In genomic region chr17:14576159-14576558, GRCm38 (mm10) we compare ENCODE assay signal across 22 mouse cellular contexts.
DNase-seq lines count a peak whose midpoint lies in the region; ATAC-seq and TF ChIP-seq lines count a peak whose summit lies in the region.
"Had no signal": no experiment of that assay in that cellular context is flagged by ENCODE, and none has a peak within 500 bp of the region (broad histone marks: within the 10 kb centered on the region; RNA-seq: fewer than 3 reads in every experiment).

No protein-coding gene starts in this region.

- H3K9me3 ChIP-seq in heart, embryonic 13.5 days = no peaks in the 10 kb centered on the region
- H3K9me3 ChIP-seq in heart, embryonic 10.5 days = no peaks in the 10 kb centered on the region
- no peaks in the 10 kb centered on the region for H3K9me3 ChIP-seq in kidney, postnatal 0 days (replicated peaks; ENCODE audit: low read length)
- no peaks in the 10 kb centered on the region for H3K9me3 ChIP-seq in kidney, embryonic 15.5 days (replicated peaks)
- H3K9me3 ChIP-seq: embryonic facial prominence, embryonic 12.5 days; forebrain, embryonic 12.5 days; forebrain, embryonic 15.5 days; hindbrain, embryonic 12.5 days; hindbrain, embryonic 15.5 days had no signal

- H3K27ac ChIP-seq in heart, embryonic 13.5 days (replicated peaks) = peak overlapping the region; percentile 28; the same call in 1 of the 2 replicates
- H3K27ac ChIP-seq in heart, embryonic 10.5 days = no peak overlapping the region
- H3K27ac ChIP-seq in kidney, postnatal 0 days = no peak overlapping the region
- no peak overlapping the region for H3K27ac ChIP-seq in kidney, embryonic 15.5 days
- H3K27ac ChIP-seq: embryonic facial prominence, embryonic 12.5 days; forebrain, embryonic 12.5 days; forebrain, embryonic 15.5 days; hindbrain, embryonic 12.5 days; hindbrain, embryonic 15.5 days had no signal

- no peaks in the 10 kb centered on the region for H3K27me3 ChIP-seq in heart, embryonic 13.5 days (replicated peaks)
- H3K27me3 ChIP-seq in heart, embryonic 10.5 days (ENCODE audit: insufficient read depth, poor library complexity, severe bottlenecking) = 0 out of 2 replicates have a peak, but pooled peaks cover 6% of the 10 kb centered on the region
- no peaks in the 10 kb centered on the region for H3K27me3 ChIP-seq in kidney, postnatal 0 days (ENCODE audit: insufficient read depth, low read length)
- no peaks in the 10 kb centered on the region for H3K27me3 ChIP-seq in kidney, embryonic 15.5 days
- H3K27me3 ChIP-seq: embryonic facial prominence, embryonic 12.5 days; forebrain, embryonic 12.5 days; forebrain, embryonic 15.5 days; hindbrain, embryonic 12.5 days; hindbrain, embryonic 15.5 days had no signal

- no peaks in the 10 kb centered on the region for H3K36me3 ChIP-seq in heart, embryonic 13.5 days
- no peaks in the 10 kb centered on the region for H3K36me3 ChIP-seq in heart, embryonic 10.5 days
- H3K36me3 ChIP-seq in kidney, postnatal 0 days (ENCODE audit: insufficient read depth, low read length) = no peaks in the 10 kb centered on the region
- H3K36me3 ChIP-seq in kidney, embryonic 15.5 days = no peaks in the 10 kb centered on the region
- H3K36me3 ChIP-seq: embryonic facial prominence, embryonic 12.5 days; forebrain, embryonic 12.5 days; forebrain, embryonic 15.5 days; hindbrain, embryonic 12.5 days; hindbrain, embryonic 15.5 days had no signal

- no peak for DNase-seq in heart, embryonic 10.5 days (ENCODE audit: low spot score)
- peak; percentile 57 for DNase-seq in kidney, postnatal 0 days (ENCODE audit: low spot score)
- DNase-seq in NIH3T3 (ENCODE audit: low read depth) = peak; percentile 57
- DNase-seq in urinary bladder, postnatal 4 days (ENCODE audit: low spot score in 2 of 2) = no peak
- DNase-seq: adrenal gland, adult 8-10 months; adrenal gland, postnatal 25 days; cerebellum, adult 18-20 months; cerebellum, adult 9-10 months; cerebellum, postnatal 14 days; gastrocnemius, postnatal 25 days; heart, adult 18-20 months had no signal

- WGBS in heart, embryonic 13.5 days = 48% methylated on average over 2 of the region's 2 CpGs
- 72% methylated on average over 2 of the region's 2 CpGs for WGBS in heart, embryonic 10.5 days
- WGBS in kidney, postnatal 0 days = 68% methylated on average over 2 of the region's 2 CpGs
- 67% methylated on average over 2 of the region's 2 CpGs for WGBS in kidney, embryonic 15.5 days

- no peak overlapping the region for H3K4me2 ChIP-seq in heart, embryonic 13.5 days
- H3K4me2 ChIP-seq in kidney, postnatal 0 days (ENCODE audit: low read length) = no peak overlapping the region
- no peak overlapping the region for H3K4me2 ChIP-seq in kidney, embryonic 15.5 days
- H3K4me2 ChIP-seq: embryonic facial prominence, embryonic 12.5 days; forebrain, embryonic 12.5 days; forebrain, embryonic 15.5 days; hindbrain, embryonic 12.5 days; hindbrain, embryonic 15.5 days had no signal

- no peak overlapping the region for H3K4me3 ChIP-seq in heart, embryonic 13.5 days
- H3K4me3 ChIP-seq in heart, embryonic 10.5 days = no peak overlapping the region
- no peak overlapping the region for H3K4me3 ChIP-seq in kidney, postnatal 0 days (replicated peaks; ENCODE audit: low read depth, low read length)
- H3K4me3 ChIP-seq in kidney, embryonic 15.5 days (replicated peaks) = no peak overlapping the region
- H3K4me3 ChIP-seq: embryonic facial prominence, embryonic 12.5 days; erythroblast, embryonic 14.5 days; forebrain, embryonic 12.5 days; forebrain, embryonic 15.5 days; hindbrain, embryonic 12.5 days; hindbrain, embryonic 15.5 days had no signal

- no peak for ATAC-seq in heart, embryonic 13.5 days (ENCODE audit: extremely low read depth, insufficient number of reproducible peaks, low FRiP score, low TSS enrichment)
- no peak for ATAC-seq in kidney, postnatal 0 days (replicated peaks; ENCODE audit: low FRiP score, low read depth)
- no peak for ATAC-seq in kidney, embryonic 15.5 days (replicated peaks; ENCODE audit: low FRiP score)
- no peak for ATAC-seq in megakaryocyte, adult 5-6 weeks (ENCODE audit: poor library complexity, severe bottlenecking)
- ATAC-seq: activated CD4-positive, CD25-positive, alpha-beta regulatory T cell, adult 4 months; CD4-positive, CD25-positive, alpha-beta regulatory T cell, adult 4 months; forebrain, embryonic 15.5 days had no signal

- no peak overlapping the region for H3K9ac ChIP-seq in heart, embryonic 13.5 days
- no peak overlapping the region for H3K9ac ChIP-seq in kidney, postnatal 0 days (ENCODE audit: low read depth, low read length)
- H3K9ac ChIP-seq in kidney, embryonic 15.5 days = no peak overlapping the region
- H3K9ac ChIP-seq: embryonic facial prominence, embryonic 12.5 days; forebrain, embryonic 12.5 days; forebrain, embryonic 15.5 days; hindbrain, embryonic 12.5 days; hindbrain, embryonic 15.5 days had no signal

- H3K4me1 ChIP-seq in heart, embryonic 13.5 days = peaks cover 10% of the 10 kb centered on the region; the same call in 1 of the 2 replicates
- no peaks in the 10 kb centered on the region for H3K4me1 ChIP-seq in heart, embryonic 10.5 days
- H3K4me1 ChIP-seq in kidney, postnatal 0 days (replicated peaks; ENCODE audit: insufficient read depth, low read length) = no peaks in the 10 kb centered on the region
- H3K4me1 ChIP-seq in kidney, embryonic 15.5 days = no peaks in the 10 kb centered on the region
- H3K4me1 ChIP-seq: forebrain, embryonic 12.5 days; forebrain, embryonic 15.5 days; hindbrain, embryonic 12.5 days; hindbrain, embryonic 15.5 days had no signal

- no peak for TF ChIP-seq CTCF in kidney, postnatal 0 days (IDR thresholded peaks at IDR 0.05; ENCODE audit: low read depth)

Comparison
In these comparisons a context has a peak if more than half of its experiments do, and no peak if none do; other contexts are left out.
1. DNase-seq: peak in kidney, postnatal 0 days (single experiment) and NIH3T3 (single experiment); none in heart, embryonic 10.5 days (single experiment) and urinary bladder, postnatal 4 days (0 of 2).